Mouse (Mus musculus) heart, postnatal 4 days (tissue): ENCODE measurements around the gene Slc25a30. TPM values are rescaled to one million over a fixed set of nuclear protein-coding genes. Genes with fewer than 3 reads are reported as not detected.
"Not testable (repeated sequence)": the region's sequence is repeated elsewhere in the genome, so short reads cannot be mapped to it uniquely, and the experiment has no call there.

Experiments
- DNase-seq: peaks from one replicate; pipeline ENCODE4 v3.0.0; 2021
- total RNA-seq, 2 experiments: library from RNA; stranded (reverse); gene quantifications; 2 replicates each; pipeline ENCODE4 v1.2.3; 2021

Slc25a30 gene
- total RNA-seq, 2 experiments from 2014 or later: 17.5 to 20.3 TPM

DNA sequence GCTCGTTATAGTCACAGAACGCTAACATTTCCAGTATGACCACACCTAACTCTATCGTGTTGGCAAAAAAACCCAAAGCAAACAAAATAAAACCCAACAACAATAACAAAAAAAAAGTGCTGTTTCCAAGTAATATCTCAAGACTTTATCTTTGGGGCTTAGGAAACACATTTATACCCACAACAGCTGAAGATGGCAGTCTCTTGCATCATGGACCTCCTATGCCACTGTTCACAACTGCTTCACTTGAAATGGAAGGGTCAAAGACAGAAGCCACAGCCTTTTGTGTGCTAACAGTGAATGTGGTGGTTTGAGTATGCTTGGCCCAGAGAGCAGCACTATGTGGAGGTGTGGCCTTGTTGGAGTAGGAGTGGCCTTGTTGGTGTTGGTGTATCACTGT lies 4.5 kb upstream of the Slc25a30 start:
- no peak for DNase-seq

DNA sequence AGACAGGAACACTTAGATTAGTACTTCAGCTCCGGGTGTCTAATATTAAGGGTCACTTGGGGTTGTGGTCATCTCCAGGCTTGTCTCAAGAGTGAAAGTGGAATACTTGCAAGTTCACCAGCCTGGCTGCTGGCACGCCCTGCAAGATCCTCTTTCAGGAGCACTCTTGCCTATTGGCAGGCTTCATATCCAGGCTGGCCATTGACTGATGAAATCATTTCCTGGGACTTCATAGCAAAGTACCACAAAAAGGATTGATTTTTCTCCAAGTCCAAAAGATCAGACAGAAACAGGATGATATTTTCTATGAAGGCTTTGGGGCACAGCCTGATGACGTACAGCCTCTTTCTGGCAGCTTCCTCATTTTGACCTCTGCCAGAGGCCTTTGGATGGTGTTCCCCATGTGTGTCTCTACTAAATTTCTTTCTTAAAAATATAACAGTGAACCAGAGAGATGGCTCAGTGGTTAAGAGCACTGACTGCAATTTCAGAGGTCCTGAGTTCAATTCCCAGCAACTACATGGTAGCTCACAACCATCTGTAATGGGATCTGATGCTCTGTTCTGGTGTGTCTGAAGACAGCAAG lies 3.7 kb upstream of the Slc25a30 start:
- DNase-seq: no peak

DNA sequence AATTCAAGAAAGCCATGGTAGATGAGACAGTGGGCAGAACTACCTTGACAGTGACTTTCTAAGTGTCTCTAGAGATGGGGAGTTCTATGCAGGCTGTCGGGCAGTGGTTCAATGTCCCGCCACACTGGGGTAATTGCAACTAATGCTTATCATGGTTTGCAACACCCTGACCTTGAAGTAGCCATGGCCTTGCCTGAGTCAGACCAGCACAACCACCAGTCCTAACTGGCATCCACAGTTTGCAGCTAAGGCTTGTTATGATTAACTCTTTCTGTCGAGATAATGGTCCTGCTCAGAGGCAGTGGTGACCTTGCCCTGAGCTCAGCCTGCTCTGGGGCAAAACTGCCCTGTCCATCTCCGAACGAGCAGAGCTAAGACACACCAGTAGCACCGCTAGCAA lies 2.5 kb upstream of the Slc25a30 start:
- no peak for DNase-seq

DNA sequence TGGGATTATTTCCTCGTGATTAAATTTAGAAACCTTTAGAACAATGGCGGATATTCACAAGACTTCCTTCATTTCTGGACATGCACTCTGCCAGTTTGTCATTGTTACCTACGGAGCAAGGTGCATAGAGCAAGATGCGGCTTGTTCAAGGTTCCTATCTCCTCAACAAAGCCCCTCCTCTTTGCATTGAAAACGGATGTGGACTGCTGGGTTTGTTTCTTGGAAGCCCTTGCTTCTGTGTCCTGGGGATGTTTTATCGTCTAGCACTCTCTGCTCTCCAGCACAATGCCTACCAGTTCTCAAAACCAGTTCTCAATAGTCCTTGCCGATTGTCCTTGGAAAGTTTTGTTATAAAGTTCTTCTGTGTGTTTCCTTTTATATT lies 948 bp upstream of the Slc25a30 start:
- DNase-seq: no peak

DNA sequence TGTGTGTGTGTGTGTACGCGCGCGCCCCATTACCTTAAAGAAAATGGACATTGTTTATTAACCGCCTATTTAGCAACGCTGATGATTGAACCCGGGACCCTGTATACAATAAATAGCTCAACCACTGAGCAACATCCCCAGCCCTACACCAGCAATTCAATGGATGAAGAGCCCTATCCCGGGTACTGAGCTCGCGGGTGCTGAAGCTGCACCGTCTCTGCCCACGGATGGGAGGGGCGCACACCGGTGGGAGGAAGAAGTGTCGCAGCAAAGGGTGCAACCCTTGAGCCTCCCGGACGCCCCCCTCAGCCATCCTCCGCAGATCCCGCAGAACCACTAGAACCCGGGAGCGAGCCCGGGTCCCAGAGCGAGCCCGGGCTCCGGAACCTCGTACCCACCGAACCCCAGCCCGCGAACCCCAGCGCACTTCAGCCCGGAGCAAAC lies 391 bp downstream of the Slc25a30 start:
- no peak for DNase-seq

DNA sequence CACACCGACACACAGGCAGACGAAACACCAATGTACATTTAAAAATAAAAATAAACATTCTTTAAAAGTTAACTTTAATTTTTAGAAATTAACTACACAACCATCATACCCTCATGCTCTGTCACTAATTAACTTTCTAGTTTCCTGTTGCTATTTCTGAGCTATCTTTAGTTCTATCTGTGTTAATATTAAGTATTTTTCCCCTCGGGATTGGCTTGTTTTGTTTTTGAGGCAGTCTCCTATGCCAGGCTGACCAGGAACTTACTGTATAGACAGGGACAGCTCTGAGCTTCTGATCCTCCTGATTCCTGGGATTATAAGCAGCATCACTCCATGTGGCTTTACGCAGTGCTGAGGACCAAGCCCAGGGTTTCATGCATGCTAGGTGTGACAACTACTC lies 6.9 kb downstream of the Slc25a30 start:
- no peak for DNase-seq

DNA sequence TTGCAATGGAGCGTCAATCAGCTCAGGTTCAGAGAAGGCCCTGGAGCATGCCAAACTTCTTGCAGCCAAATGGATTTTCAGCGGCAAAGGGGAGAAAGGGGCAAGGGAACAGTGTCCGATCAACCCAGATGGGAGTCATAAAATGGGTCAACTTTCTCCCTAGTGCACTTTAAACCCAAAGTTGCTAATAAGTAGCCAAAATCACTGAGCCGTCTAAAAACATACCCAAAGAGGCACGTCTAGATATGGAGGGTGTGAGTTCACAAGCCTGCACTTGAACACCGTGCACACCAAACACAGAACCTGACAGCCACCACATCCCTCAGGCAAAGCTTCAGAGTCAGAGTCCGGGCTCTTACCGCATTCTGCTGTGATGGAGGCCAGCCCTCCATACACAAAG lies 10.2 kb downstream of the Slc25a30 start:
- no peak for DNase-seq

DNA sequence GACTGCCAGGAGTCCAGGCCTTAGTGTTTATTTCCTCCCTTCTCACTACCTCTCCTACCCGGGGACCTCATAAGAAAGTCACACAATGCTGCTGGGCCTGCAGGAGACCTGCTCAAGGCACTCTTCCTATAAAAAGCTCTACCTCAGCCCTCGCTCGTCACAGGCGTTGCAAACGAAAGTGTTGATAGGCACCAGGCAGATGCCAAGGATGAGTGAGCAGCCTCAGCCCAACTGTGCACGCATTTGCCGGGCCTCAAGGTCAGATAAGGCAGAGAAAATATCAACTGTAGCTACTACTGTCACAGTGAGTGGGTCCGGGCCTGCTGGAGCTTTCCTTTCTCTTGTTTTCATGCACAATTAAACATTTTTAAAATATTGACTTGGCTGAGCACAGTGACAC lies 13.4 kb downstream of the Slc25a30 start:
- DNase-seq: peak; percentile 68

DNA sequence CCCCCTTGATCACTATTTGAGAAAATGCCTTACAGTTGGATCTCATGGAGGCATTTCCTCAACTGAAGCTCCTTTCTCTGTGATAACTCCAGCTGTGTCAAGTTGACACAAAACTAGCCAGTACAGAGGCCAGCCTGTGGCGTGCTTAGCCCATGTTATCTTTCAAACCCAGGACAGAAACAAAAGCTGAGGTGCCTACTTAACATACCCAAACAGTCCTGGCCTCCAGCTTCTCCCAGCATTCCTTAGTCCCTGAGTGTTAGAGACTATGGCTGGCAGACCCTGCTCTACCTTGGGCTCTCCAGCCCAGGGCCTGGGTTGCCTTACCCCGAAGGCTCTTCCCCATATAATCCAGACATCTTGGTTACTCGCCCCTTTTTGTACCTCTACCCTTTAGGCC lies 14.4 kb downstream of the Slc25a30 start:
- not testable (repeated sequence) for DNase-seq

DNA sequence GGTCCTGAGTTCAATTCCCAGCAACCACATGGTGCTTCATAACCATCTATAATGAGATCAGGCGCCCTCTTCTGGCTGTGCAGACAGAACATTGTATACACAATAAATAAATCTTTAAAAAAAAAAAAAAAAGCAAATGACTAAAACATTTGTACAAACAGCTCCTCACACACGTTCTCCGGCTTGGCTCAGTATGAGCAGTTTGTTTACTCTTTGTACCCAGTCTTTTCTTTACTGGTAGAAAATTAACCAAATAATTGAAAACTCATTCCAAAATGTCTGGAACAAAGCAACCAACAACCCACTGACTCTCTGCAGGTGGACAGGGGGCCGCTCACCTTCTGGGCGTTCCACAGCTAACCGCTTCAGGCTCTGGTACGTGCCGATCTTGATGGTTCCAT lies 15.7 kb downstream of the Slc25a30 start:
- no peak for DNase-seq

DNA sequence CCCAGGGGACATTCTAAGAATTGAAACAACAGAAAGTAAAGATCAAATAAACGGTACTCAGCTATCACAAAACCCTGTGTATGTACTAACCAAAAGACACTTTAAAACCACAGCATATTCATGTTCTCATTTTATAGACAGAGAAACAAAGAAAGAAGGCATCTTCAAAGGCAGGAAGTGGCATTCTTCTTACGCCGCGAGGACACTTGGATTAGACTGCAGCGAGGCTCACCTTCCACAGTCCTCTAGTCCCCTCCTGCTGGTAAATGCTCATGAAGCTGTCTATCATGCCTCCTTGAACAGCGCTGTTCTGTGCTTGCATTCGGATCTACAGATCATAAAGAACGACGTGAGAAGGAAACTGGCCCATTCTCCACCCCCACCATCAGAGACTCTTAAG lies 17.5 kb downstream of the Slc25a30 start:
- DNase-seq: no peak

DNA sequence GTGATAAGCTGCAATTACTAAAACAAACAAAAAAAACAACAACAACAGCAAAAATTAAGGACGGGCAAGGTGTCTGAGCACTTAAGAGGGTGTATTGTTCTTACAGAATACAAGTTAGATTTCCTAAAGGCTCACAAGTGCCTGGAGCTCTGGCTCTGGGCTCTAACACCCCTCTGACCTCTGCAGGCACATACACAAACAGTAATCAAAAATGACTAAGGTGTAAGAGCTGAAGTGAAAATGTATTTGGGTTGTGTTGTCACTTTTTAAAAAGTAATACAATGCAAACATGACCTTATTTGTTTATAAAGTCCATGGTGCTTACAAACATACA lies 18.6 kb downstream of the Slc25a30 start:
- no peak for DNase-seq

DNA sequence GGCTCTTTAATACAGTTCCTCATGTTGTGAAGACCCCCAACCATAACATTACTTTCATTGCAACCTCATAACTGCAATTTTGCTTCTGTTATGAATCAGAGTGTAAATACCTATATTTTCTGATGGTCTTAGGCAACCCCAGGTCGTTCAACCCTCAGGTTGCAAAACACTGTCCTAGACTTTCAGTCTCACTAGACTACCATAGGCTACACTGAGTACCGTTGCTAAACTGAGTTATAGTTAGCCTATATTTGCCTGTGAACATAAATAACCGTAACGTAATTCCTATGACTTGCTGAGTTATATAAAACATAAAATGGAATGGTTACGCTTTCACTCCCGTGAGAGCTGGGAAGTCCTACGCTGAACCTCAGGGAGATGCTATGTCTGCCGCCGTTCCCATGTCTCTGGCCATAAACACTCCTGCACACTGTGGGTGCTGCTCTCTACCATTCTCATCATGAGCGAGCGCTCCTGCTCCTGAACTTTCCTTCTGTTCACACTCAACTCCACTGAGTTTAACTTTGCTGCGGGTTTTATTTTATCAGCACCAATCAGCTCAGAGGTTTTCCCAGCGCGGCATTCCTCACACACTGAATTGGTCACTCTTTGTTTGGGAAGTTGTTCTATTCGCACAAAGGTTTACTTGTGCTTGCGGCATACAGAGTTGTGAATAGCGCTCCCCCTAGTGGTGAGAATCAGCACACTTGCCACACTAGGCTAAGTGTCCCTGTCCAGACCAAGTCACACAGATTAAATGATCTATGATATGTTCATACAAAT lies 19.2 kb downstream of the Slc25a30 start:
- peak; percentile 80 for DNase-seq

DNA sequence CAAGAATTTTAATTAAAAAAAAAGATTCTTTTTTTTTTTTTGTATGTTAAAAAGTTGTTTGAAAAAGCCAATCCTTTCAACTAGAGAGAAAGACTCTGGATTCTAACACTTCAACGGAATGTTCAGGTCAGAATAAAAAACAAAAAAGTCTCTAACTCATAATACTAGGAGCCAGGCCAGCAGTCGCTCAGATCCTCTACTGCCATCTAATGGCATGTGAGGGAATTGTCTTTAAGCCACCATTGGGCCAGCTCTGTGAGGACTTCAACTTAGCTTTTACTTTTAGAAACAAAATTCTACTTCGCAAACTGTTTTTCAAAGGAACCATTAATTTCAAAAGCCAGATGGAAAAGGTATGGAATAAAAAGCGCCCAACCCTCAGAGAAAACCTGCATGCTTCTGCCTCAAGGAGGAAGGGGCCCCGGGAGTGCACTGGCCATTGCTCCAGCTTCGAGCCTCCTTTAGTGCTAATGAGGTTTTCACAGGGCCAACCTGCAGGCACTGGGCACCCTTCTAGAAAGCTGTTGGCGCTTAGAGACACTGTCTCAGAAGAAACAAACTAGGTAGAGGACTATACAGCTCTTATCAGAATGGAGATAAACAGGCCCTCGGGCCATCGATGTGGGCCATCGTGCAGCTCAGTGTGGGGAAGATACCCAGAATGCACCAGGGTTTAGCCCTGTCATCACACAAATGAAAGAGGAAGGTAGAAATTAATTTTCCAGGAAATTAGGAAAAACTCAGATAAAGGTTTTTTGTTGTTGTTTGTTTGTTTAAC lies 25.6 kb downstream of the Slc25a30 start:
- peak; percentile 62 for DNase-seq

DNA sequence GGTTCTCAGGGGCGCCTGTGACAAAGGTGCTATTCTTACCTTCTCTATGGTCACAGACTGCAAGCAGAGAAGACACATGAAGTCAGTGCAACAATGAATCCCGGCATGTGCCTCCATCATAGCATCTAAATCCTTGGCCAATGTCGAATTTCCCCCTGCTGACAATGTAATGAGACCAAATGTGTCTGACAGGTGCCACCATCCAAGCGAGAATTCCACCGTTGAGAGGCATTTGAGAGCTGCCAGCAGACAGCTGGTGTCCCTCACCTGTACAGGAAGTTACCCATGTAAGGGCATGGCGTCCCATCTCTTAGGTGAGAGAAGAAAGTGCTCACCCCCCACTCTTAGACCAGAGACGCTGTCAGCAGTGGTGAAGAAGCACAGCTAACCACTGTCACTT lies 28.4 kb downstream of the Slc25a30 start:
- DNase-seq: no peak

DNA sequence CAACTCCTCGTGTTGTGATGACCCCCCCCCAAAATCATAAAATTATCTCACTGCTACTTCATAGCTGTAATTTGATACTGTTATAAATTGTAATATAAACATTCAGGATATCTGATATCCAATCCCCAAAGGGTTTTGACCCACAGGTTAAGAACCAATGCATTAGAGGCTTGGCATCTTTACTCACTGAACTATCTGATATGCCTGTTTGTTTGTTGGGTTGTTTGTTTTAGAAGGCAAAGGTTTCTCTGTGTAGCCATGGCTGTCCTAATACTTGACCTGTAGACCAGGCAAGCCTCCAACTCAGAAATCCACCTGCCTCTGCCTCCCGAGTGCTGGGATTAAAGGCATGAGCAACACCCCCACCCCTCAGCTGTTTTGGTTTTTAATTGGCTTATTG lies 29.0 kb downstream of the Slc25a30 start:
- DNase-seq: no peak

DNA sequence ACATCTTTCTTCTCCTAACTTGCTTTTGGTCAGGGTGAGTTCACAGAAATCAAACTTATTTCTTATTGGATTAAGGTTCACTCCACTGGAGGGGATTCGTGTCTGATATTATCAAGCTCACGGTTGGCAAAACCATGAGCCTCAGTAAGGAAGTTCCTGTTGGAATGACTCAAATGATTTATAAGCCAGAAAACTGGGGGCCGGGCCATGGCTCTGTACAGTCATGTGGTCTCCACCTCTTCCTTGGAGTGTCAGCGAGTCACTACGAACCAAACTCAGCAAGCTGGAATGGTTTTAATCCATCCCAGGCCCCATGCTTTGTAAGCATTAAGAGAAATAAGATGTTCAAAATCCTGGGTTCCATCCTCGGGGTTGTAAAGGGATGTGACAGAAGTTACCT lies 29.9 kb downstream of the Slc25a30 start:
- DNase-seq: no peak

DNA sequence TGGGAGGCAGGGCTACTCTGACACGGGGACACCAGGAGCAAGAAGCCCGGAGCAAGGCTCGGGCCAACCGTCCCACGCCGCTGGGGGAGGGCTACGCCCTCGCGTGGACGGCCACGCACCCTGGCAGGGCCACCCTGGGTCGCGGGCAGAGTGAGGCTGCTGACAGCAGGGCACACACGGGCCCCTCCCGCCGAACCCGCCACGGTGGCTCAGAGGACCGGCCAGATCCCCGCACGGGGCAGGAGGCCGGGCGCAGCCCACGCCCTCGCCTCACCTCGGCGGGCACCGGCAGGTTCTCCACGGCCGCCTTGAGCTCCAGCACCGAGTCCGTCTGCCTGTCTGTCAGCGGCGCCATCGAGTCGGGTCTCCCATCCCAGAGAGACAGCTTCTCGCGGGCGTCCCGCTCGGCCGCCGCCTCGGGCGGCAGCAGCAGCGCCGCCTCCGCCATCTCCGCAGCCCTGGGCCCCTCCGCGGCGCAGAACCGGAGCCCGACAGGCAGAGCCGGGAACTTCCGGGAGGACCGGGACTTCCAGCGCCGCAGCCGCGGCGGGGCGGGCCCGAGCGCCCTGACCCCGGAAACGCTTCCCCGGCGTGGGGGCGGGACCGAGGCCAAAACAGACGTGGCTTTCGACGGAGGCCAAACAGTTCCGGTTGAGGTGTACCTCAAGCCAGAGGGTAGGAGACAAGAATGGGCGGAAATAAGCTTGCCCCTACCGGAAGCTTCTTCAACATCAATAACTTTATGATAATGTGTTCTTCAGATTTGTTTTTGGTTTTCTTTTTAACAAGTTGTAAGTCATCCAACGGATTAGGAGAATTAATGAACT lies 32.6 kb downstream of the Slc25a30 start, which contains the start of gene Cog3:
Gene Cog3 (minus strand): TSS at position 527 of the 827 bp plus-strand sequence.
- DNase-seq: peak; percentile 98

DNA sequence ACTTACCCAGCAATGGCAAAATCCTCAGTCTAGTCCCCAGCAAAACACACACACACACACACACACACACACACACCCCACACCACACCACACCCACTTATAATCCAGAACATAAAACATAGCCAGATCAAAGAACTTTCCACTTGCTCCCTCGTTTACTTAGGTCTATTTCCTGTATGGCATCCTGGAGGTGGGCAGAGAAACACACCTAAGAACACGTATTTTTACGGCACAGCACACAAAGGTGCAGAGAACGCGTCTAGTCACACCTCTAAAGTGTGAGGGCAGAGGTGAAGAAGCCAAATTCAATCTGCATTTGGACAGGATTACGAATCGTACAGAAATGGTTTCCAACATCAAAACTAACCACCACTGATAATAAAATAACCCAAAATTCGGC lies 33.6 kb downstream of the Slc25a30 start:
- DNase-seq: no peak

DNA sequence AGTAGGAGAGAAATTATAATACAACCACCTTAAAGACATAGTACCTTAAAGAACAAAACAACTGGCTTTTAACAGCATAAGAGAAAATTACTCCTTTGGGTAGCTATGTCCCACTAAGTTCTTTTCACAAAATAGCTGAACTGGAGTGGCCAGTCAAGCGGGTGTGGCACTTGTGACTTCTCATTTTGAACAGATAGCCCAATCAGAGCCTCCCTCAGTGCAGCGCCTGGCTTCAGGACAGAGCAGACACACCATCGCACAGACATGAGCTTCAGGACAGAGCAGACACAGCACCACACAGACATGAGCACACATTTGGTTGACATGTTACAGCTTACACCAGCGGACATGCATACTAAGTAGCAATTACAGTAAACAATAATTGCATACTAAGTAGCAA lies 35.8 kb downstream of the Slc25a30 start:
- no peak for DNase-seq

DNA sequence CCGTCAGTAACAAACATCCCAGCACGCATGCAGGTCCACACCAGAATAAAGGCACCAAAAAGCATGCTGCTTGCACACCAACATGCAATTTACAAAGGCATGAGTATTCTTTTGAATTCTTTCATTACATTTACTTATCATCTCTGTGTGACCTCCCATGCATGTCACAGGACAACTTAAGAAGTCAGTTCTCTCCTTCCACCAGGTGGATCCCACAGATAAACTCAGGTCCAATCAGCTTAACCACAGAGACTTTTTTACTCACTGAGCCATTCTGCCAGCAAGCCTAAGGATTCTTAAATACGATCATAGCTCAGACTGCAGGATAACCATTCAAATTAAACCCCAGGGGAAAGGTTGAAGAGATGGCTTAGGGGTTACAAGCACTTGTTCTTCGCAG lies 37.7 kb downstream of the Slc25a30 start:
- no peak for DNase-seq

DNA sequence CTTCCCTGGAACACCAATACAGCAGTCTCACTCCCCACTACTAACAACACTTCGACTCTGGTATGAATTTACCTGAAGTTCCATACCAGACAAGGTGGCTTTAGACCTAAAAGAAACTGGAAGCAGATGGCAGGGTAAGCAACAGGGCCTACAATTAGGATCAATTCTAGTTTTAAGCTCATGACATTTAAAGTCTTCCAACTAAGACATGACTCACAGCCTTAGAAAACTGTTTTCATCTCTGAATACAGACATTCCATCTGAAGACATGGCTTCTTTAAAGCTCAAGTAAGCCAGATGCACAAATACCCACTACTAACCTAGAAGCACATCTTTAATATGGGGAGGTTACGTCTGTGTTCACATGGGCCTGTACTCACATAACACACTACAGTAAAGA lies 38.9 kb downstream of the Slc25a30 start:
- no peak for DNase-seq

DNA sequence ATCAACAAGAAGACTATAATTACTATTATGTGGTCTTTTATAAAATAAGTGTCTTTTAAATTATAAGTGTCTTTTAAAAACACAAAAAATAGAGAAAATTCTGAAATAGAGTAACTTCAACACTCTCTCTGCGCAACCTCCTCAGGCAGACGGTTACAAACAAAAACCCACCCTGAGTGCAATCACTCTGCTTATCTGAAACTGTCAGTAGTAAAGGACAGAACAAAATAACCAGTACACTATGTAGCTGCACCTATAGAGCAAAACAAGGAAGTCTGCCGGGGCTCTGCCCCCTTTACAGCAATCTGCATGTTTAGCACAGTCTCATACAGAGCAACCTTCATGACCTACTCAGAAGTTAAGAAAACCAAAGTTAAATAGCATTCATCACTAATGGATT lies 44.9 kb downstream of the Slc25a30 start:
- no peak for DNase-seq
